Mouse (Mus musculus) liver, adult 2 months (tissue): ENCODE data around the gene Gm47969.

Source experiments
- CTCF ChIP-seq: fragments of 200-500 bp; IDR thresholded peaks from 2 replicates; pipeline ENCODE4 v1.5.1; 2011; ENCODE audit warnings: low read depth, low read length, control low read depth
- POLR2A ChIP-seq: fragments of 200-500 bp; IDR thresholded peaks from 2 replicates; pipeline ENCODE4 v1.6.1; 2011; ENCODE audit warnings: low read length, control low read depth; ENCODE audit not compliant: insufficient read depth; ENCODE audit errors: extremely low read depth

- TF ChIP-seq CTCF: no peak
- no peak for TF ChIP-seq POLR2A
These were observed 30.9 kb downstream of the Gm47969 start for GRCm38 (mm10) chr1:83075526-83076189.
